Mouse (Mus musculus): ENCODE results near the gene Ank3.
"Not testable (repeated sequence)": the region's sequence is repeated elsewhere in the genome, so short reads cannot be mapped to it uniquely, and the experiment has no call there.

Ank3 gene

GRCm38 (mm10) chr10:69398763-69399590 is at the start of gene Ank3:
TSS of gene Ank3 (plus strand) at chr10:69398773.
- peak; percentile 57 for DNase-seq

DNA sequence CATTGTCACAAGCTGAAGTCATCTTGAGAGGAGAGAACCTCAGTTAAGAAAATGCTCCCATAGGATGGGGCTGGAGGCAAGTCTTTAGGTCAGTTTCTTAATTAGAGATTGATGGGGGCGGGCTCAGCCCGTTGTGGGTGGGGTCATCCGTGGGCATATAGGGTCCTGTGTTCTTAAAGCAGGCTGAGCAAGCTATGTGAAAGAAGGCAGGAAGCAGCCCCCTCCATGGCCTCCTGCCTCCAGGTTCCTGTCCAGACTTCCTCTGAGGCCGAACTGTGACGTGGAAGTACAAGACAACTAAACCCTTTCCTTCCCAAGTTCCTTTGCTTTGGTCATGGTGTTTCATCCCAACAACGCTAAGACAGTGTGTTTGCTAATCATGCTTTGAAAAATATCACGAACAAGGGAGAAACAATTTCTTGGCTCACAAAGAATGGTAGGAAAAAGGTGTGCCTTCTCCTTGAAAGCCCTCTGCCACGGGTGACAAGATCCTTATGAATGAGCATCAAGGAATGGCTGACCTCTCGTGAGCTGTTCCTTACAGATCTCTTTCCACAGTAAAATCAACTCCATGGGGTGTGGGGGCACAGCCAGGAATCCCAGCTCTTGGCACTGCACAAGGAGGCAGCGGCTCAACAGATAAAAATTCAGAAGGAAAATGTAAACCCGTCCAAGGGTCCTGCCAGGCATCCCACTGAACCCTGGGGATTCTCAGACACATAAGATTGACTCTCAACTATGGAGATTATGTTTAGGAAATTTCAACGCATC is 47.3 kb upstream of the Ank3 start:
- no peak for DNase-seq

DNA sequence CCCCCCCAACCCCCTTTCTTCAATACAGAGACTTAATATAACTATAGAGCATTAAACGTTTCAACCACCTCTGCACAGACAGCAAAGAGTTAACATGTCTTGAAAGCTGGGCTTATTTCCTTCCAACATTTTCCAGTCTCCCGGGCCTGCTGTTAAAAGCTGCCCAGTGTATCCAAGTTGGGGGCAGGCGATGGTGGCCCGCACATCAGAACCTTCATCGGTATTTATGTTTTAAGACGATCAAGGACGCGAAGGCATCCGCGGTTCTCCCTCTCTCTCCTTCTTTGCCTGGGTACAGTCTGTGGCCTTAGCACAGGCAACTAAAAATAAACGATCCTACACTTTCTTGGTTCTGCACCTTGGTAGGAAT is 46.7 kb upstream of the Ank3 start:
- DNase-seq: no peak

DNA sequence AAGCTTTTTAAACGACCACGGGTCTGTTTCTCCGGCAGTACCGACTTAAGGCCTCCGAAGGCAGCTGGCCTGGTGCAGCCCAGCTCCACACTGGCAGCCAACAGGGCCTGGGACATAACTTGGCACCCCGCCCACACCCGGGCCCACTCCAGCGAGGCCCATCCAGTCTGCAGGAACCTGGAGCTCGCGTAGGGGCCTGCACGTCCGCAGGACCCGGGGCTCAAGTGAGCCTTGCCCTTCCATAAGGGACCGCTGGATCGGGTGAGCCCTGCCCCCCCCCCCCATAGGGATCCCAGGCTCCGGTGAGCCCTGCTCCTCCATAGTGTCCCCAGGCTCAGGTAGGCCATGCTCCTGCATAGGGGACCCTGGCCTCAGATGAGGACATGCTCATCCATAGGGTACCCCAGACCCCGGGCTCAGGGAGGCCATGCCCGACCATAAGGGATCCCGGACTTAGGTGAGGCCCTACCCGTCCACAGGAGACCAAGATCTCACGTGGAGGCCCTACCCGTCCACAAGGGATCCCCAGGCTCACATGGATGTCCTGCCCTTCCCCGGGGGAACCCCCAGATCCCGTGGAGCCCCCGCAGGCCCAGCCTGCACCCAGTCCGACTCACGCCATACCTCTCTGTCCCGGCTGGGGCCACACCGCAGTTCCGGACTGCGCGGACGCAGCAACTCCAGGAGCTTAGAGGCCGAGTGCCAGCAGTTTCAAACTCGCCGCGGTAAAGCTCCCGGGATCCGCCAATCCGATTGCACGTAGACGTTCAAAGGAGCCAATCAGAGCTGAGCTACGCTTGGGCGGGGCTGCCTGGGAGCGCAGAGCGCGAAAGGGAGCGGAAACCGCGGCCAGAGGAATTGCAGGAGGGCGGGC is 46.1 kb upstream of the Ank3 start, which contains the start of gene Cdk1:
Gene Cdk1 (minus strand): TSS at position 727 of the 874 bp plus-strand sequence.
- peak; percentile 98 for DNase-seq

- not testable (repeated sequence) for DNase-seq
Measured at GRCm38 (mm10) chr10:69353086-69353479, 45.5 kb upstream of the Ank3 start.

DNA sequence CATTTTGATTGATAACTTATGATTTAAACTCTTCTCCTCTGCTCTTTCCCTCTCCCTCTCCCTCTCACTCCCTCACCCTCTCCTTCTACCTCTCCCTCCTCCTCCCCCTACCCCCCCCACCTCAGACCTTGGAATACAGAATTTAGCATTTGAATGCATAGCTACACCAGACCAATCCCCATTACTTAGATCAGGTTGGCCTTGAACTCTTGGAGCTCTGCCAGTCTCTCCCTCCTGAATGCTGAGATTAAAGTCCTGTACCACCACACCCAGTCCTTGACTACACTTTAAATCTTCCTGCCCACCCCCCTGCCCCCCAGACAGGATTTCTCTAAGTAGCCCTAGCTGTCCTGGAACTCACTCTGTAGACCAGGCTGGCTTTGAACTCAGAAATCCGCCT is 38.9 kb upstream of the Ank3 start:
- DNase-seq: no peak

DNA sequence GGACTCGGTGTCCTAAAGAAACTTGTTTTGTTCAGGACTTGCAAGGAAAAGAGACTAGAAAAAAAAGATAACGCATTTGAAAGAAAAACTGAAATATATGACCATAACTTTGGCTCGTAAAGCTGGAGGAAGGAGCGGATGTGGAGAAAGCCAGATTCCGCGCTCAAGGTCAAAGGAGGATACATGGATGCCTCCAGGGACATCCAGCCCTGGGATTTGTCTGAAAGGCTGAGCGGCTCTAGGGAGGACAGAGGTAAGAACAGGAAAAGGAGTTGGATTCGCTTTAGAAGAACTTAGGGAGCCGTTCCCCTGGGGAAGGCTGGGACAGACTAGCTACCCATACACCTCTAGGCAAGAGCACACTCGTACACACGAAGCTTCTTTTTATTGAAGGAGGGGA is 32.4 kb upstream of the Ank3 start:
- DNase-seq: no peak

GRCm38 (mm10) chr10:69366877-69367387 is 31.6 kb upstream of the Ank3 start:
- peak; percentile 36 for DNase-seq

- no peak for DNase-seq
Measured at GRCm38 (mm10) chr10:69369321-69369720, 29.3 kb upstream of the Ank3 start.

DNA sequence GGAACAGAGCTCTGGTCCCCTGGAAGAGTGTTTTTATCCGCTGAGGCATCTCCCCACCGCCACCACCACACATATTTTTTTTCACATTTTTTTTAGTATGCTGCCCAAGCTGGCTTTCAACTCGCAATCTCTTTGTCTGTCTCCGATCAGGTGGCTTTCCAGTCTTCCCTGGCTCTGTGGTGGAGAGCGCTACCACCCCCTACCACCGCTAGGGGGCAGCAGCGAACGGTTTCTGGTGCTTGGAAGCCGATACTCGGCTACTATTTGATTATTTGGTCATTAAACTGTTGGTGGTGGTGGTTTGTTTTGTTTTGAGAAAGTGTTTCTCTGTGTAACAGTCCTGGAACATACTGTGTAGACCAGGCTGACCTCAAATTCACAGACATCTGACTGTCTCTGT is 27.1 kb upstream of the Ank3 start:
- peak; percentile 23 for DNase-seq

GRCm38 (mm10) chr10:69372061-69372460 is 26.5 kb upstream of the Ank3 start:
- no peak for DNase-seq

GRCm38 (mm10) chr10:69373796-69374550 is 24.6 kb upstream of the Ank3 start:
- no peak for DNase-seq

DNA sequence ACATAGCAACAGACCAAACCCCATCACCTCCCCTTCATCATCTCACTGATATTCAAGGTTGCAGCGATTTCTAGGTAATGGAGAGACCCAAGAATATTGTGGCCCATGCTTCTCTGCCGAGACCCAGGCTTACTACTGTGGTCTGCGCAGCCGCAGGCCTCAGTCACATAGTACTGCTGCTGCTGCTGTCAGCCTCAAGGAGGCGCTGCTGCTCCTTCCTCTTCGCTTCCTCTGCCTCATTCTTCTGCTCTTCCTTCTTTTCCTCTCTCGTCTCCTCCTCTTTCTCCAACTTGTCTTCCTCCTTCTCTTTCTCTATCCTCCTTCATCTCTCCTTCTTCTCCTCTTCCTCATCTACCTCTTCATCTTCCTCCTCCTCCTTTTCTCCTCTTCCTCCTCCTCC is 23.4 kb upstream of the Ank3 start:
- no peak for DNase-seq

- DNase-seq: no peak
Measured at GRCm38 (mm10) chr10:69383186-69383585, 15.4 kb upstream of the Ank3 start.

- DNase-seq: no peak
Measured at GRCm38 (mm10) chr10:69384640-69385039, 13.9 kb upstream of the Ank3 start.

- no peak for DNase-seq
Measured at GRCm38 (mm10) chr10:69385136-69385535, 13.4 kb upstream of the Ank3 start.

DNA sequence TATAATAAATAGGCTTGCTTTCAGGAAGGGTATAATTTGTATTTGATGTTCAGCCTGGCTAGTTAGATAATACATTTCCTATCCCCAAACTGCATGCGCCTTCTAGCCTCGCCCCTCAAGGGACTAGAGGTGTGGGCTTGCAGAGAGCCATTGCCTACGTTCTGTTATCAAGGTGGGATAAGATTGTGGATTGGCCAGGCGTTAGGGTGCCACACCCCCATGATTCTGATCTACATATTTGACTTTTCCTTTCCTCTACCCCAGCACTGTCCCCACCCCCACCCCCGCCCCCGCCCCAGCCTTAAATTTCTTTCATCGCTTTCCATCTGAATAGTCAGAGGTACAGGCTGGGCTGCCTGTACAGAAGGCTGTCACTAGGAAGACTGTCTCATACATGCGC is 11.8 kb upstream of the Ank3 start:
- DNase-seq: no peak

DNA sequence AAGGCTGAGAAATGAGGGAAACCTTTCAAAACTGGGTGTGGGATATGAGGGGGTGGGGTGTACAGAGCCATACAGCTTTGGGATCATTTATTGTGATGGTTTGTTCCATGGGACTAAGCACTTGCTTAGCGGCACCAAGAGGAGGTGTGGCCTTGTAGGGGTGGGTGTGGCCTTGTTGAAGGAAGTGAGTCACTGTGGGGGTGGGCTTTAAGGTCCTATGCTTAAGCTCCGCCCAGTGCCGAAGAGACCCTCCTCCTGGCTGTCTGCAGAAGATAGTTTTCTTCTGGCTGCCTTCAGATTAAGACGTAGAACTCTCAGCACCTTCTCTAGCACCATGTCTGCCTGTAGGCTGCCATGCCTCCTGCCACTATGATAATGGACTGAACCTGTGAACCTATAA is 9.1 kb upstream of the Ank3 start:
- DNase-seq: no peak

DNA sequence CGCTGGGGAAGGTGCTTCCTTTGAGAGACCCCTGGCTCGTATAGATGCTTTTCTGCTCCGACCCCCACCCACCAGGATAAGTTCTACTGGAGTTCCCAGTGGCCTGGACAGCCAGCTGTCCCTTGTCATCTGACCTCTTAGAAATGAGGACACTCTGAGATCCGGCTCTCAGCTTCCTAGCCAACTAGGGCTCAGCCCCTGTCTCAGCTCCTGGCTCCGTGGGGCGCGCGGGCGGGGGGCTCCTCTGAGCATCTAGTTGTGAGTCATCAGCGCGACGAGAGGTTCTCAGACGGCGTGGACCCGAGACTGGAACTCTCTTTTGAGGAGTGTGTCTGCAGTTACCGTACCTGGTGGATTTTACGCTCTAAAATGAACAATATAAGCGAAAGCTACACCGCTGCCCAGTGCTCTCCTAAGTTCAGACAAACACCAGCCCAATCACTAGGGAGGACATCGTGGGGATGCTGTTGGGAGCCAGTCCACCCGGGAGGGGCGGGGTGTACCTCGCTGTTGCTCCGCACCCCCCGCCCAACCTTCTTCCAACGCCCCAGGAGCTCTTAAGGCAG is 293 bp upstream of the Ank3 start:
- peak; percentile 14 for DNase-seq

- DNase-seq: peak; percentile 14
Measured at GRCm38 (mm10) chr10:69399814-69400385, 1.3 kb downstream of the Ank3 start.

GRCm38 (mm10) chr10:69405431-69405830 is 6.9 kb downstream of the Ank3 start:
- no peak for DNase-seq
